16 mouse cellular contexts compared by ENCODE assay signal in the genomic region with DNA sequence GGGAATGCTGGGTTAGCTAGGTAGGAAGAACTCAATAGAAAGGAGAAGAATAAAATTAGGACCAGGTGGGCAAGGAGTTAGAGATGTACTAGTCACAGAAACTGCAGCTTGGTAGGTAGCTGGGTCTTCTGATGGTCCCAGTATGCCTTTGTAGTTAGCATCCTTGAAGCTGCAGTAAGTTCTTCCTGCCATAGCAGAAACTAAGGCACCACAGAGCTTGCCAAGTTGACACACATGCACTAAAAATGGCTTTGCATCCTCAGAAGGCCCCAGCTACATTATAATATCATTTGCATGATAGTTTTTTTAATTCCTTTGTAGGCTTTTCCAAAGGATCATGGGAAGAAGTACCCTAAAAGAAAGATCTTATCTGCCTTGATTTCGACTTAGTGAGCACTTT.
"Had no signal": no experiment of that assay in that cellular context is flagged by ENCODE, and none has a peak within 500 bp of the region (broad histone marks: within the 10 kb centered on the region; RNA-seq: fewer than 3 reads in every experiment).

No protein-coding gene starts in this region.

- H3K4me3 ChIP-seq: intestine, embryonic 15.5 days; kidney, embryonic 15.5 days; liver, embryonic 13.5 days had no signal

- H3K9me3 ChIP-seq: intestine, embryonic 15.5 days; kidney, embryonic 15.5 days; liver, embryonic 13.5 days had no signal

- H3K9ac ChIP-seq: intestine, embryonic 15.5 days; kidney, embryonic 15.5 days; liver, embryonic 13.5 days had no signal

- H3K27me3 ChIP-seq: intestine, embryonic 15.5 days; kidney, embryonic 15.5 days; liver, embryonic 13.5 days had no signal

- H3K4me2 ChIP-seq: intestine, embryonic 15.5 days; kidney, embryonic 15.5 days; liver, embryonic 13.5 days; midbrain, embryonic 11.5 days had no signal

- DNase-seq: kidney, adult 11 months; kidney, adult 8-10 months; kidney, postnatal 10 days; kidney, postnatal 36 days; layer of hippocampus, postnatal 36 days; liver, embryonic 13.5 days; lung, adult 2 months; lung, postnatal 14 days; lung, postnatal 4 days; midbrain, embryonic 14.5 days; thymus, adult 2 months; thymus, postnatal 14 days; thymus, postnatal 4 days had no signal

- H3K27ac ChIP-seq: intestine, embryonic 15.5 days; kidney, embryonic 15.5 days; liver, embryonic 13.5 days had no signal

- H3K4me1 ChIP-seq: intestine, embryonic 15.5 days; kidney, embryonic 15.5 days; liver, embryonic 13.5 days had no signal

- ATAC-seq: intestine, embryonic 15.5 days had no signal

- H3K36me3 ChIP-seq: intestine, embryonic 15.5 days; kidney, embryonic 15.5 days; liver, embryonic 13.5 days had no signal
